Mouse (Mus musculus) liver, embryonic 14 days (tissue): ENCODE data around the gene Washc2. TPM values are rescaled to one million over a fixed set of nuclear protein-coding genes. Genes with fewer than 3 reads are reported as not detected.

Experiments used
- polyA plus RNA-seq: library from polyadenylated mRNA; depleted of rRNA; stranded (reverse); fragments of >200 nt; gene quantifications from 2 replicates; pipeline ENCODE4 v1.2.3, GENCODE M21; 2012; rRNA removed

Gene Washc2
- polyA plus RNA-seq: 15.1 TPM in 2 replicates

GRCm38 (mm10) chr6:116207729-116208534, at the start of gene Washc2:
Washc2 (plus strand) TSS chr6:116208038.

GRCm38 (mm10) chr6:116193394-116194393, 14.1 kb upstream of the Washc2 start, which contains the start of gene Tmcc1:
Tmcc1 (minus strand) TSS chr6:116193486.

GRCm38 (mm10) chr6:116264018-116264651, 56.3 kb downstream of the Washc2 start, which contains the start of gene Zfand4:
Zfand4 (plus strand) TSS chr6:116264222.

Other genes starting within 250 kb of the Washc2 start
- 12.7 and 13.5 TPM in 2 replicates for gene Plxnd1, start 213.0 kb upstream of the Washc2 start, polyA plus RNA-seq
- gene Tmcc1, start 14.6 kb upstream of the Washc2 start, polyA plus RNA-seq: 2.8 and 3.2 TPM in 2 replicates
- 3.3 and 3.8 TPM in 2 replicates for gene Zfand4, start 56.2 kb downstream of the Washc2 start, polyA plus RNA-seq
- 78.4 and 104 TPM in 2 replicates for gene March8, start 130.0 kb downstream of the Washc2 start, polyA plus RNA-seq